Mouse (Mus musculus): ENCODE data around the gene Ak1.

DNA sequence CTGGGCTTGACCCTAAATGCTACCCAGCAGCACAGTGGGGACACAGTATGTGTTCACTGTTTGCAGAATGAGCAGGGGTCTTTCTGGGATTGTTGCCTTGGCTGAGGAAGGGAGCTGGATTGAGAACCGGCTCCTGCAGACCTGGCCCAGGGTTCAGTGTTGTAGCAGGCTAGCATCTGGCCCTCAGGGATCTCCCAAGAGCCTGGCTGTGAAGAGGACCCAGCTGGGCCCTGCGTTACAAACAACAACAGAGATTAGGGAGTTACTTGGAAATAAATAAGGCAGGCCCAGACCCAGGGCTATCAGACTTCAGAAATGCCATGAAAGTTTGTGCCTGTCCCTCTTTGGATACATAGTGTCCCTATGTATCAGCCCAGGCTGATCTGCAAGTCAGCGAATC is 24.1 kb downstream of the Ak1 start:
- TF ChIP-seq CTCF (IDR thresholded peaks at IDR 0.05; ENCODE audit: low read depth), result no peak
- TF ChIP-seq EP300 (optimal IDR thresholded peaks at IDR 0.05), result no peak
